Mouse (Mus musculus) bone marrow macrophage, adult 2 months (primary cell): ENCODE measurements around the gene Ncoa7.

ENCODE experiments used
- CTCF ChIP-seq: IDR thresholded peaks from 2 replicates; pipeline ENCODE4 v1.5.1; 2012; ENCODE audit warnings: low read depth, mild to moderate bottlenecking, low read length, moderate library complexity
- POLR2A ChIP-seq: IDR thresholded peaks from 2 replicates; pipeline ENCODE4 v1.6.1; 2012; ENCODE audit warnings: mild to moderate bottlenecking, low read depth, low read length, borderline replicate concordance

GRCm38 (mm10) chr10:30754082-30754481 lies 49.0 kb downstream of the Ncoa7 start:
- no peak for TF ChIP-seq CTCF
- TF ChIP-seq POLR2A, result no peak
